Mouse (Mus musculus): ENCODE measurements at regions not wholly inside any gene's neighbourhood (a gene's known extent, or its start where the extent isn't known, plus 50 kb on each side); places are given as distances from the start of the nearest gene placed in this dataset.

GRCm38 (mm10) chr14:9437896-9438295, 771.9 kb upstream of the 4930452B06Rik start:
- no peak for TF ChIP-seq EP300 (IDR thresholded peaks at IDR 0.05; ENCODE audit: low read depth)
- TF ChIP-seq CTCF (IDR thresholded peaks at IDR 0.05; ENCODE audit: low read depth): no peak
